8 mouse cellular contexts compared by ENCODE assay signal in genomic region chr2:166995021-166995795, GRCm38 (mm10). TPM values are rescaled to one million over a fixed set of nuclear protein-coding genes. Genes with fewer than 3 reads are reported as not detected.
DNase-seq lines count a peak whose midpoint lies in the region; ATAC-seq lines count a peak whose summit lies in the region.

No protein-coding gene starts in this region.

- peak overlapping the region; percentile 87 for H3K4me2 ChIP-seq in kidney, embryonic 15.5 days

- H3K4me3 ChIP-seq in heart, embryonic 10.5 days: peak overlapping the region; percentile 78
- peak overlapping the region; percentile 91 for H3K4me3 ChIP-seq in kidney, embryonic 15.5 days (replicated peaks)

- no peaks in the 10 kb centered on the region for H3K27me3 ChIP-seq in heart, embryonic 10.5 days (ENCODE audit: insufficient read depth, poor library complexity, severe bottlenecking)
- H3K27me3 ChIP-seq in kidney, embryonic 15.5 days: no peaks in the 10 kb centered on the region

- H3K4me1 ChIP-seq in heart, embryonic 10.5 days: peaks cover 40% of the 10 kb centered on the region
- peaks cover 47% of the 10 kb centered on the region for H3K4me1 ChIP-seq in kidney, embryonic 15.5 days

- ATAC-seq in kidney, embryonic 15.5 days (replicated peaks; ENCODE audit: low FRiP score): peak; percentile 15; the same call in 1 of the 2 replicates
- ATAC-seq in megakaryocyte-erythroid progenitor cell, adult 5-6 weeks (replicated peaks; ENCODE audit: low FRiP score, low TSS enrichment, poor library complexity, severe bottlenecking): peak; percentile 73

- H3K9me3 ChIP-seq in heart, embryonic 10.5 days: no peaks in the 10 kb centered on the region
- no peaks in the 10 kb centered on the region for H3K9me3 ChIP-seq in kidney, embryonic 15.5 days (replicated peaks)

- H3K36me3 ChIP-seq in heart, embryonic 10.5 days: no peaks in the 10 kb centered on the region
- no peaks in the 10 kb centered on the region for H3K36me3 ChIP-seq in kidney, embryonic 15.5 days

- peak overlapping the region; percentile 95 for H3K9ac ChIP-seq in kidney, embryonic 15.5 days

- H3K27ac ChIP-seq in heart, embryonic 10.5 days: peak overlapping the region; percentile 93
- H3K27ac ChIP-seq in kidney, embryonic 15.5 days: peak overlapping the region; percentile 95

- 4% methylated on average over 28 of the region's 28 CpGs for WGBS in heart, embryonic 10.5 days
- WGBS in kidney, embryonic 15.5 days: 2% methylated on average over 28 of the region's 28 CpGs

- DNase-seq in heart, adult 11 months: peak; percentile 93
- no peak for DNase-seq in heart, postnatal 25 days (ENCODE audit: low spot score)
- DNase-seq in Muller cell, postnatal 12 days (ENCODE audit: inconsistent ontology term): peak; percentile 21
- DNase-seq in cerebellum, postnatal 36 days: peak; percentile 21 to 23
- peak; percentile 79 for DNase-seq in heart, embryonic 10.5 days (ENCODE audit: low spot score)
- DNase-seq in spleen, postnatal 4 days (ENCODE audit: low spot score in 2 of 2): peak; percentile 53 to 78

- intact Hi-C loops in heart, postnatal 25 days (cut with DNase I): loop anchor here (5.0 kb wide), 1 partner anchor 88 kb away; the partner anchor contains the start of gene Cse1l

RNA-seq across cellular contexts. Expression of gene Stau1, which starts 0.9 kb away (rescaled TPM):
- 10 to 100 TPM; 41.7 to 45.4 TPM for total RNA-seq in heart, postnatal 25 days (2021)
- polyA plus RNA-seq in heart, embryonic 10.5 days (2016; fragmentation: Nextera tagmentation; extraction: Ambion mirVana): 60.3 and 69.0 TPM in 2 replicates
- 86.4 and 88.7 TPM in 2 replicates for polyA plus RNA-seq in kidney, embryonic 15.5 days (2015; fragmentation: Nextera tagmentation; extraction: Ambion mirVana)
- total RNA-seq in megakaryocyte-erythroid progenitor cell, adult 5-6 weeks (2014; fragmentation: Nextera tagmentation): 51.3 and 62.6 TPM in 2 replicates
- 42.5 and 48.4 TPM in 2 replicates for total RNA-seq in megakaryocyte-erythroid progenitor cell, adult 5-6 weeks (2017)

RNA-seq across cellular contexts. Expression of gene Ddx27, which starts 19.8 kb away (rescaled TPM):
- 10 to 100 TPM; 10.0 to 11.3 TPM for total RNA-seq in heart, postnatal 25 days (2021)
- polyA plus RNA-seq in heart, embryonic 10.5 days (2016; fragmentation: Nextera tagmentation; extraction: Ambion mirVana): 46.4 and 59.4 TPM in 2 replicates
- polyA plus RNA-seq in kidney, embryonic 15.5 days (2015; fragmentation: Nextera tagmentation; extraction: Ambion mirVana): 57.7 and 59.4 TPM in 2 replicates
- 95.3 and 95.8 TPM in 2 replicates for total RNA-seq in megakaryocyte-erythroid progenitor cell, adult 5-6 weeks (2014; fragmentation: Nextera tagmentation)
- 164 and 178 TPM in 2 replicates for total RNA-seq in megakaryocyte-erythroid progenitor cell, adult 5-6 weeks (2017)

Comparison
In these comparisons a context has a peak if more than half of its experiments do, and no peak if none do; other contexts are left out.
1. RNA of gene Ddx27, which starts 19.8 kb away (total RNA-seq): 95.3 to 178 TPM in megakaryocyte-erythroid progenitor cell, adult 5-6 weeks; 10.0 to 11.3 TPM in heart, postnatal 25 days; every median in the first group is over 4 times any median in the second.